8 mouse cellular contexts compared by ENCODE assay signal in the genomic region with DNA sequence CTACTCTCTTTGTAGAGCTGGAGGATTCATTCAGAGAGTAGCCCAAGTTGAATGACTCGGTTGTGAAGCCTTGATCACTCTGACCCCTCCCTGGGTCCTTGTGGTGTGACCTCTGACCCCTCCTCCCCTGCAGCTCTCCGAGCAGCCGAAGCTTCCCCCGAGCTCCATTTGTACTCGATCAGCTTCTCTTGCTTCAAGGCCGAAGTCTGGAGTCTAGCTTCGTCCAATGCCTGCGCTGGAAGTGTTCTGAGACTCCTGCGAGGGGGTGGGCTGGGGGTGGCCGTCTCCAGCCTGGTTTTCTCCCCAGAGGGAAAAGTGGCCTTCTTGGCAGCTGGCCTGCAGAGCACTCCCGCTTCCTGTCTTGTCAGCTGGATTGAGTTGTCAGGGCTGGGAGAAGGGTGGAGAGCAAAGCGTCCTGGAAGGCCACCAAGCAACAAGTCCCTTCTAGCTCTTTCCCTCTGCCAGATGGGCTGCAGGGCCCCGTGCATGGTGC. TPM values are rescaled to one million over a fixed set of nuclear protein-coding genes. Genes with fewer than 3 reads are reported as not detected.
DNase-seq lines count a peak whose midpoint lies in the region; ATAC-seq lines count a peak whose summit lies in the region.

TSS of gene Pou2f3 (minus strand) at position 180 of the 493 bp plus-strand sequence.

- H3K9ac ChIP-seq in hindbrain, embryonic 12.5 days, result no peak within 1 kb of the TSS
- H3K9ac ChIP-seq in limb, embryonic 11.5 days (ENCODE audit: low read length), result no peak within 1 kb of the TSS
- 0 out of 2 replicates have a peak within 1 kb of the TSS, but pooled peaks have one; percentile 25 for H3K9ac ChIP-seq in midbrain, embryonic 16.5 days (ENCODE audit: low read depth, low read length)

- H3K4me1 ChIP-seq in hindbrain, embryonic 12.5 days, result peaks cover 20% of the 10 kb centered on the region
- peaks cover 10% of the 10 kb centered on the region for H3K4me1 ChIP-seq in limb, embryonic 11.5 days (ENCODE audit: control insufficient read depth, insufficient read depth, low read length)
- peaks cover 15% of the 10 kb centered on the region for H3K4me1 ChIP-seq in midbrain, embryonic 16.5 days (ENCODE audit: control insufficient read depth, insufficient read depth, low read length)

- no peaks in the 10 kb centered on the region for H3K9me3 ChIP-seq in hindbrain, embryonic 12.5 days (replicated peaks)
- no peaks in the 10 kb centered on the region for H3K9me3 ChIP-seq in limb, embryonic 11.5 days (ENCODE audit: control insufficient read depth, low read length)
- no peaks in the 10 kb centered on the region for H3K9me3 ChIP-seq in midbrain, embryonic 16.5 days (replicated peaks; ENCODE audit: control insufficient read depth, low read length, poor library complexity, severe bottlenecking)

- 0 out of 2 replicates have a peak, but pooled peaks have one; percentile 48 for ATAC-seq in hindbrain, embryonic 12.5 days (ENCODE audit: low FRiP score)
- no peak for ATAC-seq in limb, embryonic 11.5 days (ENCODE audit: insufficient number of reproducible peaks, low FRiP score, low TSS enrichment, low read depth)
- no peak for ATAC-seq in midbrain, embryonic 16.5 days

- peaks cover 23% of the 10 kb centered on the region for H3K27me3 ChIP-seq in hindbrain, embryonic 12.5 days
- H3K27me3 ChIP-seq in limb, embryonic 11.5 days (ENCODE audit: control insufficient read depth, insufficient read depth, low read length), result peaks cover 11% of the 10 kb centered on the region
- peaks cover 9% of the 10 kb centered on the region for H3K27me3 ChIP-seq in midbrain, embryonic 16.5 days (ENCODE audit: control insufficient read depth, insufficient read depth, low read depth, low read length)

- no peaks in the 10 kb centered on the region for H3K36me3 ChIP-seq in hindbrain, embryonic 12.5 days
- H3K36me3 ChIP-seq in limb, embryonic 11.5 days (ENCODE audit: control insufficient read depth, insufficient read depth, low read length), result no peaks in the 10 kb centered on the region
- no peaks in the 10 kb centered on the region for H3K36me3 ChIP-seq in midbrain, embryonic 16.5 days (ENCODE audit: control insufficient read depth, insufficient read depth, low read length)

- H3K4me2 ChIP-seq in hindbrain, embryonic 12.5 days (replicated peaks), result 0 out of 2 replicates have a peak within 1 kb of the TSS, but pooled peaks have one; percentile 5
- H3K4me2 ChIP-seq in limb, embryonic 11.5 days (ENCODE audit: low read depth, severe bottlenecking), result peak within 1 kb of the TSS; percentile 16; the same call in 1 of the 2 replicates
- H3K4me2 ChIP-seq in midbrain, embryonic 16.5 days (ENCODE audit: low read length), result peak within 1 kb of the TSS; percentile 6; the same call in 1 of the 2 replicates

- H3K4me3 ChIP-seq in hindbrain, embryonic 12.5 days, result no peak within 1 kb of the TSS
- H3K4me3 ChIP-seq in limb, embryonic 11.5 days (ENCODE audit: low read depth, low read length), result no peak within 1 kb of the TSS
- no peak within 1 kb of the TSS for H3K4me3 ChIP-seq in midbrain, embryonic 16.5 days (ENCODE audit: low read depth, low read length)

- WGBS in hindbrain, embryonic 12.5 days, result 2% methylated on average over 13 of the region's 13 CpGs
- WGBS in limb, embryonic 11.5 days, result 3% methylated on average over 13 of the region's 13 CpGs
- 3% methylated on average over 13 of the region's 13 CpGs for WGBS in midbrain, embryonic 16.5 days

- peak; percentile 40 for DNase-seq in urinary bladder, postnatal 14 days (ENCODE audit: low spot score)
- DNase-seq in urinary bladder, adult 2 months (ENCODE audit: low spot score), result no peak
- DNase-seq in gastrocnemius, adult 8-10 months (ENCODE audit: low spot score in 2 of 2), result peak; percentile 44 to 66
- peak; percentile 31 for DNase-seq in limb, embryonic 11.5 days (ENCODE audit: low spot score)
- DNase-seq in yolk sac, embryonic 10.5 days (ENCODE audit: low spot score), result peak; percentile 82
- no peak for DNase-seq in thymus, postnatal 4 days

- H3K27ac ChIP-seq in hindbrain, embryonic 12.5 days, result no peak within 1 kb of the TSS
- no peak within 1 kb of the TSS for H3K27ac ChIP-seq in limb, embryonic 11.5 days (replicated peaks; ENCODE audit: low read depth, low read length)
- H3K27ac ChIP-seq in midbrain, embryonic 16.5 days (ENCODE audit: low read length), result no peak within 1 kb of the TSS

RNA-seq across cellular contexts. Expression of gene Pou2f3, which starts in this region (rescaled TPM):
- polyA plus RNA-seq in urinary bladder, adult 2 months (2012; rRNA removed), result 0.28 and 0.53 TPM in 2 replicates
- not detected for total RNA-seq in gastrocnemius, adult 8-10 months (2022)
- polyA plus RNA-seq in hindbrain, embryonic 12.5 days (2016; fragmentation: Nextera tagmentation; extraction: Ambion mirVana), result not detected in 2 replicates
- polyA plus RNA-seq in limb, embryonic 11.5 days (2014; fragmentation: Nextera tagmentation; extraction: Ambion mirVana), result not detected in 2 replicates
- polyA plus RNA-seq in midbrain, embryonic 16.5 days (2015; fragmentation: Nextera tagmentation; extraction: Ambion mirVana), result 0.07 TPM in 1 of 2 replicates, not detected in the other

Comparison
In these comparisons a context has a peak if more than half of its experiments do, and no peak if none do; other contexts are left out.
1. DNase-seq: peak in urinary bladder, postnatal 14 days (single experiment) and yolk sac, embryonic 10.5 days (single experiment); none in urinary bladder, adult 2 months (single experiment) and thymus, postnatal 4 days (single experiment).
2. Peak in DNase-seq in gastrocnemius, adult 8-10 months; RNA of the gene not detected or under 1 TPM.
3. Peak in ATAC-seq and H3K4me2 ChIP-seq in hindbrain, embryonic 12.5 days; RNA of the gene not detected or under 1 TPM.
4. Peak in DNase-seq and H3K4me2 ChIP-seq in limb, embryonic 11.5 days; RNA of the gene not detected or under 1 TPM.
5. Peak in every context shown above with its lines, with median percentiles within 50 percentile points of each other: H3K4me2 ChIP-seq.